Mouse (Mus musculus) hindbrain, embryonic 13.5 days (tissue): ENCODE results near the gene Ncor2. TPM values are rescaled to one million over a fixed set of nuclear protein-coding genes. Genes with fewer than 3 reads are reported as not detected.

Source experiments
- polyA plus RNA-seq: library from polyadenylated mRNA; unstranded; fragments of >200 nt; fragmentation: Nextera tagmentation; extraction: Ambion mirVana; gene quantifications from 2 replicates; pipeline ENCODE4 v1.2.1, GENCODE M21; 2015

Gene Ncor2
- polyA plus RNA-seq, 1 experiment from 2014 or later, result 25.1 TPM

Other genes with a start within 250 kb of the Ncor2 start
- 5.9 and 8.3 TPM in 2 replicates for gene Rflna, start 176.0 kb downstream of the Ncor2 start, polyA plus RNA-seq
- gene Scarb1, start 161.9 kb upstream of the Ncor2 start, polyA plus RNA-seq, result 27.4 and 28.0 TPM in 2 replicates
- gene Gm10382, start 210.1 kb upstream of the Ncor2 start, polyA plus RNA-seq, result 0.55 and 1.1 TPM in 2 replicates
- gene Ubc, start 211.0 kb upstream of the Ncor2 start, polyA plus RNA-seq, result 1,201 and 1,293 TPM in 2 replicates